Mouse (Mus musculus) neural tube, embryonic 15.5 days (tissue): ENCODE measurements around the gene Jund. TPM values are rescaled to one million over a fixed set of nuclear protein-coding genes. Genes with fewer than 3 reads are reported as not detected.

Source experiments
- ATAC-seq: fragments of 200-750 bp; cut with Nextera tagmentation; 2 replicates; pipeline ENCODE4 v1.8.0; 2017; ENCODE audit warnings: mild to moderate bottlenecking, moderate TSS enrichment, moderate library complexity; ENCODE audit not compliant: low FRiP score
- H3K27ac ChIP-seq: fragments of 300-500 bp; sonication (generic); replicated peaks from 2 replicates; pipeline ENCODE4 v1.5.1; 2015; ENCODE audit warnings: mild to moderate bottlenecking, inconsistent platforms
- H3K27me3 ChIP-seq: fragments of 300-500 bp; sonication (generic); replicated peaks from 2 replicates; pipeline ENCODE4 v1.6.1; 2015; ENCODE audit warnings: inconsistent platforms
- H3K36me3 ChIP-seq: fragments of 300-500 bp; sonication (generic); 2 replicates; pipeline ENCODE4 v1.6.1; 2015; ENCODE audit warnings: inconsistent platforms
- H3K4me1 ChIP-seq: fragments of 300-500 bp; sonication (generic); 2 replicates; pipeline ENCODE4 v1.6.1; 2015; ENCODE audit warnings: inconsistent platforms
- H3K4me2 ChIP-seq: fragments of 300-500 bp; sonication (generic); 2 replicates; pipeline ENCODE4 v1.6.1; 2015; ENCODE audit warnings: inconsistent platforms, mild to moderate bottlenecking, moderate library complexity
- H3K4me3 ChIP-seq: fragments of 300-500 bp; sonication (generic); replicated peaks from 2 replicates; pipeline ENCODE4 v1.5.1; 2015; ENCODE audit warnings: mild to moderate bottlenecking, inconsistent platforms
- H3K9ac ChIP-seq: fragments of 300-500 bp; sonication (generic); replicated peaks from 2 replicates; pipeline ENCODE4 v1.6.1; 2015; ENCODE audit warnings: mild to moderate bottlenecking, inconsistent platforms
- H3K9me3 ChIP-seq: fragments of 300-500 bp; sonication (generic); replicated peaks from 2 replicates; pipeline ENCODE4 v1.6.1; 2016; ENCODE audit warnings: inconsistent platforms
- WGBS: fragments of 180-500 bp; shearing (Covaris S2); methylation state at CpG from one replicate; pipeline ENCODE4 v1.1.7; 2015; ENCODE audit warnings: mixed read lengths; 5-methylcytosine and 5-hydroxymethylcytosine counted together
- polyA plus RNA-seq: library from polyadenylated mRNA; unstranded; fragments of >200 nt; fragmentation: Nextera tagmentation; extraction: Ambion mirVana; gene quantifications from 2 replicates; pipeline ENCODE4 v1.2.1, GENCODE M21; 2015

The Jund gene
- polyA plus RNA-seq, 1 experiment from 2014 or later = 82.7 TPM

- H3K9ac ChIP-seq = no peak overlapping the region
- no peaks in the 10 kb centered on the region for H3K36me3 ChIP-seq
- peaks cover 65% of the 10 kb centered on the region for H3K27me3 ChIP-seq
- H3K9me3 ChIP-seq = no peaks in the 10 kb centered on the region
- 89% methylated on average over 23 of the region's 23 CpGs for WGBS
- no peak for ATAC-seq
- no peak overlapping the region for H3K4me2 ChIP-seq
- H3K4me3 ChIP-seq = no peak overlapping the region
- H3K27ac ChIP-seq = no peak overlapping the region
- peaks cover 17% of the 10 kb centered on the region for H3K4me1 ChIP-seq
These were observed 49.7 kb downstream of the Jund start for GRCm38 (mm10) chr8:70748246-70749096.

GRCm38 (mm10) chr8:70749097-70749674 is 50.4 kb downstream of the Jund start:
- ATAC-seq = no peak
- no peak overlapping the region for H3K4me2 ChIP-seq
- peaks cover 58% of the 10 kb centered on the region for H3K27me3 ChIP-seq
- H3K4me1 ChIP-seq = peaks cover 10% of the 10 kb centered on the region
- 84% methylated on average over 19 of the region's 19 CpGs for WGBS
- no peaks in the 10 kb centered on the region for H3K36me3 ChIP-seq
- H3K9ac ChIP-seq = no peak overlapping the region
- H3K4me3 ChIP-seq = no peak overlapping the region
- H3K27ac ChIP-seq = no peak overlapping the region
- H3K9me3 ChIP-seq = no peaks in the 10 kb centered on the region

Other genes with a start within 250 kb of the Jund start
- 33.3 and 35.0 TPM in 2 replicates for gene Klhl26, start 222.0 kb upstream of the Jund start, polyA plus RNA-seq
- gene Tmem59l, start 211.6 kb upstream of the Jund start, polyA plus RNA-seq = 153 and 188 TPM in 2 replicates
- 7.9 and 8.7 TPM in 2 replicates for gene Crlf1, start 205.8 kb upstream of the Jund start, polyA plus RNA-seq
- 165 and 181 TPM in 2 replicates for gene Rex1bd, start 192.2 kb upstream of the Jund start, polyA plus RNA-seq
- gene Uba52, start 188.1 kb upstream of the Jund start, polyA plus RNA-seq = 653 and 714 TPM in 2 replicates
- 381 and 389 TPM in 2 replicates for gene Fkbp8, start 171.2 kb upstream of the Jund start, polyA plus RNA-seq
- gene Kxd1, start 171.0 kb upstream of the Jund start, polyA plus RNA-seq = 44.4 and 51.1 TPM in 2 replicates
- gene Ell, start 159.5 kb upstream of the Jund start, polyA plus RNA-seq = 14.7 and 19.2 TPM in 2 replicates
- gene Isyna1, start 104.6 kb upstream of the Jund start, polyA plus RNA-seq = 137 and 142 TPM in 2 replicates
- gene Ssbp4, start 90.1 kb upstream of the Jund start, polyA plus RNA-seq = 170 and 175 TPM in 2 replicates
- 1.5 and 2.6 TPM in 2 replicates for gene Lrrc25, start 82.8 kb upstream of the Jund start, polyA plus RNA-seq
- 0.22 TPM in 2 replicates for gene Gdf15, start 66.5 kb upstream of the Jund start, polyA plus RNA-seq
- gene Pgpep1, start 38.6 kb upstream of the Jund start, polyA plus RNA-seq = 78.6 TPM in 2 replicates
- 191 and 206 TPM in 2 replicates for gene Lsm4, start 25.7 kb upstream of the Jund start, polyA plus RNA-seq
- 0.04 and 0.09 TPM in 2 replicates for gene Iqcn, start 4.5 kb downstream of the Jund start, polyA plus RNA-seq
- gene Gm3336, start 19.6 kb downstream of the Jund start, polyA plus RNA-seq = not detected in 2 replicates
- 0.17 and 0.40 TPM in 2 replicates for gene Pde4c, start 24.8 kb downstream of the Jund start, polyA plus RNA-seq
- 536 and 627 TPM in 2 replicates for gene Rab3a, start 55.7 kb downstream of the Jund start, polyA plus RNA-seq
- gene Mpv17l2, start 62.0 kb downstream of the Jund start, polyA plus RNA-seq = 40.5 and 43.5 TPM in 2 replicates
- 97.5 and 102 TPM in 2 replicates for gene Pik3r2, start 77.8 kb downstream of the Jund start, polyA plus RNA-seq
- 18.9 and 21.0 TPM in 2 replicates for gene Mast3, start 106.1 kb downstream of the Jund start, polyA plus RNA-seq
- gene Il12rb1, start 109.5 kb downstream of the Jund start, polyA plus RNA-seq = 0.14 and 1.4 TPM in 2 replicates
- gene Arrdc2, start 140.8 kb downstream of the Jund start, polyA plus RNA-seq = 7.8 and 8.5 TPM in 2 replicates
- 17.6 and 18.6 TPM in 2 replicates for gene Kcnn1, start 164.3 kb downstream of the Jund start, polyA plus RNA-seq
- 162 and 163 TPM in 2 replicates for gene Ccdc124, start 175.0 kb downstream of the Jund start, polyA plus RNA-seq
- 3.0 and 3.3 TPM in 2 replicates for gene Slc5a5, start 193.8 kb downstream of the Jund start, polyA plus RNA-seq
- 2,109 and 2,618 TPM in 2 replicates for gene Rpl18a, start 198.5 kb downstream of the Jund start, polyA plus RNA-seq
- gene Map1s, start 207.0 kb downstream of the Jund start, polyA plus RNA-seq = 59.5 and 64.6 TPM in 2 replicates